Mouse (Mus musculus) spleen, adult 2 months (tissue): Measurements from ENCODE around the gene 6430531B16Rik.

ENCODE experiments used
- CTCF ChIP-seq: fragments of 200-500 bp; IDR thresholded peaks from 2 replicates; pipeline ENCODE4 v1.5.1; 2011; ENCODE audit warnings: mild to moderate bottlenecking, inconsistent platforms; ENCODE audit not compliant: insufficient read depth, insufficient read length, insufficient replicate concordance; ENCODE audit errors: extremely low read depth
- POLR2A ChIP-seq: fragments of 200-500 bp; IDR thresholded peaks from 2 replicates; pipeline ENCODE4 v1.6.1; 2011; ENCODE audit warnings: low read depth, low read length, inconsistent platforms

- no peak for TF ChIP-seq CTCF
- no peak for TF ChIP-seq POLR2A
Measured at GRCm38 (mm10) chr7:140001086-140001740, 22.7 kb upstream of the 6430531B16Rik start.
